ENCODE assay signal across 1 mouse cellular context in the genomic region with DNA sequence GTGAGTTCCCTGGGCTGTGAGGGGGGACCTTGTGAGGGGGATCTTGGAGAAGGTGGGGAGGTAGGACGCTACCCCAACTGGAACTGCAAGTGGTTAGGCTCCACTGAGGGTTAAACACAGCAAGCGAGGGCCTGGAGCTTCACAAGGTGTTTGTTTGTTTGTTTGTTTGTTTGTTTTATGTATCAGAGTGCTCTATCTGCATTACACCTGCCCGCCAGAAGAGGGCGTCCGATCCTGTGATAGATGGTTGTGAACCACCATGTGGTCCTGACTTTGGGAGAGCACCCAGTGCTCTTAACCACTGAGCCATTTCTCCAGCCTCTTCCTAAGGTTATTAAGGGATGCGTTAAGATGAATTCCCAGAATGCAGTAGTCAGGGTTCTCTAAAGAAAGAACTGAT.
A peak's percentile ranks its signal among the peaks of the same experiment; 100 is the strongest.
TF ChIP-seq lines count a peak whose summit lies in the region.

No protein-coding gene starts in this region.

TF ChIP-seq in MEL, 35 proteins besides CTCF, POLR2A, EP300 and RAD21:
- TF ChIP-seq CHD2 (IDR thresholded peaks at IDR 0.05; ENCODE audit: low read length) (no peak), MYC (IDR thresholded peaks at IDR 0.05; ENCODE audit: low read depth, low read length) (peak; percentile 76; the same call in 1 of the 2 replicates), SMC3 (IDR thresholded peaks at IDR 0.05; ENCODE audit: low read depth, low read length) (peak; percentile 22; the same call in 1 of the 2 replicates)
